Mouse (Mus musculus) heart, embryonic 15.5 days (tissue): ENCODE measurements around the gene Lmnb2. TPM values are rescaled to one million over a fixed set of nuclear protein-coding genes. Genes with fewer than 3 reads are reported as not detected.

Experiments
- ATAC-seq: fragments of 200-750 bp; cut with Nextera tagmentation; replicated peaks from 2 replicates; pipeline ENCODE4 v1.8.0; 2017; ENCODE audit warnings: low read depth, moderate TSS enrichment; ENCODE audit not compliant: insufficient number of reproducible peaks, insufficient read depth, low FRiP score
- H3K27ac ChIP-seq: fragments of 300-500 bp; sonication (generic); 2 replicates; pipeline ENCODE4 v1.5.1; 2015; ENCODE audit warnings: mild to moderate bottlenecking, inconsistent platforms
- H3K27me3 ChIP-seq: fragments of 300-500 bp; sonication (generic); 2 replicates; pipeline ENCODE4 v1.6.1; 2015; ENCODE audit warnings: inconsistent platforms
- H3K36me3 ChIP-seq: fragments of 300-500 bp; sonication (generic); 2 replicates; pipeline ENCODE4 v1.6.1; 2015; ENCODE audit warnings: mild to moderate bottlenecking, inconsistent platforms
- H3K4me1 ChIP-seq: fragments of 300-500 bp; sonication (generic); replicated peaks from 2 replicates; pipeline ENCODE4 v1.6.1; 2015; ENCODE audit warnings: inconsistent platforms
- H3K4me2 ChIP-seq: fragments of 300-500 bp; sonication (generic); 2 replicates; pipeline ENCODE4 v1.6.1; 2015; ENCODE audit warnings: inconsistent platforms, mild to moderate bottlenecking, moderate library complexity
- H3K4me3 ChIP-seq: fragments of 300-500 bp; sonication (generic); 2 replicates; pipeline ENCODE4 v1.5.1; 2015; ENCODE audit warnings: mild to moderate bottlenecking, inconsistent platforms
- H3K9ac ChIP-seq: fragments of 300-500 bp; sonication (generic); 2 replicates; pipeline ENCODE4 v1.6.1; 2015; ENCODE audit warnings: mild to moderate bottlenecking, inconsistent platforms
- H3K9me3 ChIP-seq: fragments of 300-500 bp; sonication (generic); replicated peaks from 2 replicates; pipeline ENCODE4 v1.6.1; 2016; ENCODE audit warnings: inconsistent platforms
- WGBS: fragments of 180-500 bp; shearing (Covaris S2); methylation state at CpG from one replicate; pipeline ENCODE4 v1.1.7; 2015; ENCODE audit warnings: mixed read lengths; 5-methylcytosine and 5-hydroxymethylcytosine counted together
- polyA plus RNA-seq: library from polyadenylated mRNA; unstranded; fragments of >200 nt; fragmentation: Nextera tagmentation; extraction: Ambion mirVana; gene quantifications from 2 replicates; pipeline ENCODE4 v1.2.1, GENCODE M21; 2015

Gene Lmnb2
- polyA plus RNA-seq, 1 experiment from 2014 or later, result 22.0 TPM

DNA sequence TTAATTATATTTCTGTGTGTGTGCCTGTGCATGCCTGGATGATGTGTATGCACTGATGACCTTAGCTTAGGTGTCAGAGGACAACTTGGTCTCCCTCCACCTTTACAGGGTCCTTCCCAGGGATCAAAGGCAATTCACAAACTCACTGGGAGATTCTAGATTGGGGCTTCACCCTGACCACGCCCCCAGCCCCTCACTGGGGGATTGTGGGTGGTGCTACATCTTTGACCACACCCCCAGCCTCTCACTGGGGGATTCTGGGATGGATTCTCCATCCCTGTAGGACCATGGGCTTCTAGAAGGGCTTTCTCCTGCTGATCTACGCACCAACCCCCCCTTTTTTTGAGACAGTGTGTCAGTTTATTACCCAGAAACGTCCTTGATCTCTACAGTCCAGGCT lies 7.4 kb upstream of the Lmnb2 start:
- no peaks in the 10 kb centered on the region for H3K36me3 ChIP-seq
- no peak overlapping the region for H3K4me3 ChIP-seq
- ATAC-seq, result no peak
- no peak overlapping the region for H3K9ac ChIP-seq
- no peak overlapping the region for H3K27ac ChIP-seq
- no peak overlapping the region for H3K4me2 ChIP-seq
- 43% methylated on average over 3 of the region's 3 CpGs for WGBS
- no peaks in the 10 kb centered on the region for H3K9me3 ChIP-seq
- no peaks in the 10 kb centered on the region for H3K27me3 ChIP-seq
- H3K4me1 ChIP-seq, result peaks cover 35% of the 10 kb centered on the region

DNA sequence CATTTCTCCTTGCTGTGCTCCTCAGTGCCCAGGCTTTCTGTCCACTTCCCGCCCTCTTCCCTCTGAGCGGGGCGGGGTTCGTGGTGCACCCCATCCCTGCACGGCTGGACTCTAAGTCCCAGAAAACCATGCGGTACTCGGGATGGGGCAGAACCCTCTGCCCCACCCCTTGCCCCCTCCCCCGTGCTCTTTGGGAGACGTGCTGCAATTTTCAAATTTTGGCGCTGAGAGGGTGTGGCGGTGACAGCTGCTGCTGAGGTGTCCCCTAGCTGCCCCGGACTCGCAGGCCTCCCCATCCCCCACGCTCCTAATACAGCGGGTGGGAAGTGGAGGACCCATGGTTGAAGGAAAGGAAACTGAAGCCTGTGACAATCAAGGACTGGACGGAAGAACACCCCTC lies 3.9 kb upstream of the Lmnb2 start:
- H3K36me3 ChIP-seq, result no peaks in the 10 kb centered on the region
- peak overlapping the region; percentile 68 for H3K4me2 ChIP-seq
- peak overlapping the region; percentile 48 for H3K9ac ChIP-seq
- H3K27ac ChIP-seq, result peak overlapping the region; percentile 62
- H3K4me1 ChIP-seq, result peaks cover 33% of the 10 kb centered on the region
- H3K9me3 ChIP-seq, result no peaks in the 10 kb centered on the region
- peak; percentile 29; the same call in 1 of the 2 replicates for ATAC-seq
- no peaks in the 10 kb centered on the region for H3K27me3 ChIP-seq
- peak overlapping the region; percentile 37 for H3K4me3 ChIP-seq
- WGBS, result 3% methylated on average over 16 of the region's 16 CpGs

DNA sequence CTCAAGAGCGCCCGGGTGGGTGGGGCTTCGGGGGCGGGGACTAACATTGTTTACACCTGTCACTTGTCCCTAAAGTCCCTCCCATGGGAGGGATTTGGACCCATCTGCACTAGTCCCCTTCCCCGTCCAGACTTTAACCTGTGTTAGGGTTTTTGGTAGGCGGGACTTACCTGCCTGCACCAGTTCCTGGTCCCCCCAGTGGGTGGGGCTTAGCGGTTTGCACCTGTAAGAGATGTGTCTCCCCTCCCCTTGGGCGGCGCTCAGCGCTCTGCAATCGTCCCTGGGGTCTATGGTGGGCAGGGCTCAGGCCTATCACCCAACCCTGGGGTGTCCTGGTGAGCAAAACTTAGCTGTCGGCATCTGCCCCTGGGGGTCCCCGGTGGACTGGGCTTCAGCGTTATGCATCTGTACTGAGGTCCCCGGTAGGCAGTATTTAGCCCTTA lies 688 bp downstream of the Lmnb2 start:
- Histone ChIP-seq H3K27me3 (no peaks in the 10 kb centered on the region), H3K27ac (peak overlapping the region; percentile 62), H3K4me3 (peak overlapping the region; percentile 94), H3K36me3 (no peaks in the 10 kb centered on the region; the same call in 1 of the 2 replicates), H3K4me1 (peaks cover 37% of the 10 kb centered on the region), H3K9me3 (no peaks in the 10 kb centered on the region), H3K4me2 (peak overlapping the region; percentile 96), H3K9ac (peak overlapping the region; percentile 84)
- WGBS, result 3% methylated on average over 15 of the region's 15 CpGs
- ATAC-seq, result peak; percentile 19; the same call in 1 of the 2 replicates

DNA sequence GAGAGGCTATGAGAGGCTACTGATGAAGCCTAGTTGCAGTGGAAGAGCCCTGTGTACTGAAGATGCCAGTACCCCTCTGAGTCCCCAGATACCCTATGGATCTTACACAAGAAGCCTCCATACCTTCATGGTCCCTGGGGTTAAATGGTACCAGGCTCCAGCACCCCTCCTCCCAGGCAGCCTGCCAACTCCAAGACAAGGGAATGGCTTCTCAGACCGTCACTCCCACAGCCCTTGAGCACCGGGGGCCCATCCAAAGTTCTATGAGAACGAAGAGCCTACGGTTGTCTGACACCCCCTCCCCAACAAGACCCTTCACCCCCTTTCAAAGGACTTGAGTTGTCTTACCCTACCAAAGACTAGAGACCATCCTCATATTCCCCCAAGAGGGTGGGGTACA lies 2.3 kb downstream of the Lmnb2 start:
- WGBS, result 82% methylated on average over 4 of the region's 4 CpGs
- ATAC-seq, result no peak
- H3K27me3 ChIP-seq, result no peaks in the 10 kb centered on the region
- no peaks in the 10 kb centered on the region; the same call in 1 of the 2 replicates for H3K36me3 ChIP-seq
- H3K4me3 ChIP-seq, result no peak overlapping the region
- no peak overlapping the region for H3K4me2 ChIP-seq
- no peaks in the 10 kb centered on the region for H3K9me3 ChIP-seq
- H3K9ac ChIP-seq, result no peak overlapping the region
- H3K27ac ChIP-seq, result no peak overlapping the region
- peaks cover 26% of the 10 kb centered on the region for H3K4me1 ChIP-seq

DNA sequence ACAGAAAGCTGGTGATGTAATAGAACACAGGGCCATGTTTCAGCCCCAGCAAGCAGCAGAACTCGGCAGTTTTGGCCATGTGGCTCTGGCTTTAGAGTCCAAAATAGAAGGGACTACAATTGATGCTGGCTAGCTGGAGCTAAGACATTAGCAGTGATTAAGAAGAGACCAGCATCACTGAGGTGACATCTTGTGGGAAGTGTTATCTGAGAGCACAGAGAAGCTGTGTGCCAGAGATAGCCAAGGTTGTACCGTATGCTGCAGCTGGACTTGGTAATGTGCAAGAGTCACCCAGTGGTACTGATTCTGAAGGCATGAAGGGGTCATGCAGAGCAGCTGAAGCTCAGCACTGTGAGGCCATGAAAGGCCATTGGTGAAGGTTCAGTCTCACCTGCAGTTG lies 2.8 kb downstream of the Lmnb2 start:
- Histone ChIP-seq H3K27me3 (no peaks in the 10 kb centered on the region), H3K4me2 (no peak overlapping the region), H3K4me3 (no peak overlapping the region), H3K9me3 (no peaks in the 10 kb centered on the region), H3K36me3 (no peaks in the 10 kb centered on the region; the same call in 1 of the 2 replicates), H3K9ac (no peak overlapping the region), H3K27ac (no peak overlapping the region), H3K4me1 (peaks cover 26% of the 10 kb centered on the region)
- WGBS, result 73% methylated on average over 2 of the region's 2 CpGs
- ATAC-seq, result no peak

DNA sequence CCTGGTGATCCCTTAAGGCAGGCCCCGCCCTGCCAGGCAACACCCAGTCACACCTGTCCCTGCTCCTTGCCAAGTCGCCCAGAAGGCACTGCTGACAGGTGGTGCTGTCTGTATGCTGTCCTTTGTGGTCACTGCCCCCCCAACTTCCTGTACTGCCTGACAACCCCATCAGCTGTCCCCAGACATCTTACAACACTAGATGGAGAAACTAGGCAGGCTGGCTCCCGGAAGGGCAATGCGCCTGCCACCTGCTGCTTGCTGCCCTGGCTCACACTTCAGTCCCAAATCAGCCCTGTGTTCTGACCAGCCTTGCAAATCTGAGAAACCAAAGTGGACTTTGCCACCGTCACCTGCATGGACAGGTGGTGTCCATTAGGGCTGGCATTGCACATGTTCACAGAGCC lies 3.8 kb downstream of the Lmnb2 start:
- Histone ChIP-seq H3K4me1 (peaks cover 26% of the 10 kb centered on the region), H3K27me3 (no peaks in the 10 kb centered on the region), H3K27ac (no peak overlapping the region), H3K4me2 (no peak overlapping the region), H3K9me3 (no peaks in the 10 kb centered on the region), H3K9ac (no peak overlapping the region), H3K36me3 (peaks cover 9% of the 10 kb centered on the region; the same call in 1 of the 2 replicates), H3K4me3 (no peak overlapping the region)
- no peak for ATAC-seq
- 75% methylated on average over 5 of the region's 5 CpGs for WGBS

DNA sequence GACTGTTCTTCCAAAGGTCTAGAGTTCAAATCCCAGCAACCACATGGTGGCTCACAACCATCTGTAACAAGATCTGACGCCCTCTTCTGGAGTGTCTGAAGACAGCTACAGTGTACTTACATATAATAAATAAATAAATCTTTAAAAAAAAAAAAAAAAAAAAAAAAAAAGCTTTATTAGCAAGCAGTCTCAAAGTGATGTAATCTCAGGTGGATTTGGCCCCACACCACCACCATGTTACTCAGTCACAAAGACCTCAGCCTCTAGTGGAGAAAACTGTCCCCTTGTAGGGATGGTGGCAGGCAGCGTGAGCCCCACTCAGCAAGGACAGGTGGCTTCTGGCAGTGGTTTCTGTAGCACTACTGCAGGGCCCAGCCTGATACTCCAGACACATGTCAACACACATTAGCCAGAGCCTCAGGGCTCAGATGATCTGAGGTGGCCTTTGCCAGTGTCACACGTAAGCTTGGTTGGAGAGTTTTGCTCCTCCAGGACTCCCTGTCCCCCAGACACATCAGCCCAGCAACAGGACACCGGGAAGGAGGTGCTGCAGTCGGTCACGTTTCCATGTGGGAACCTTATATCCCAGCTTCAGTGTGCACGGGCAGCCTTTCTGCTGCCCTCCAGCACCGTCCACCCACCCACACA lies 4.6 kb downstream of the Lmnb2 start:
- no peak for ATAC-seq
- Histone ChIP-seq H3K4me3 (no peak overlapping the region), H3K36me3 (peaks cover 14% of the 10 kb centered on the region; the same call in 1 of the 2 replicates), H3K27me3 (no peaks in the 10 kb centered on the region), H3K9ac (no peak overlapping the region), H3K4me2 (no peak overlapping the region), H3K4me1 (peaks cover 24% of the 10 kb centered on the region), H3K9me3 (no peaks in the 10 kb centered on the region), H3K27ac (no peak overlapping the region)
- 85% methylated on average over 7 of the region's 8 CpGs for WGBS

DNA sequence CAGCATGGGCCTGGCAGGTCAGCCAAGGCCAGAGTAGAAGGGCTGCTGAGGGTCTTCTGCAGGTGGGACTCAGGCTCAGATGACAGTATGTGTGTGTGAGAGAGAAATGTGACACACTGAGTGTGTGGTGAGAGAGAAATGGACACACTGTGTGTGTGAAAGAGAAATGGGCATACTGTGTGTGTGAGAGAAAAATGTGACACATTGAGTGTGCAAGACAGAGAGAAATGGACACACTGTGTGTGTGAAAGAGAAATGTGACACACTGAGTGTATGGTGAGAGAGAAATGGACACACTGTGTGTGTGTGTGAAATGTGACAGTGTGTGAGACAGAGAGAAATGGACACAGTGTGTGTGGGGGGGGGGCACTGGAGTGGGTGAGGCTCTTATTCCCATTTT lies 6.2 kb downstream of the Lmnb2 start:
- Histone ChIP-seq H3K27ac (no peak overlapping the region), H3K4me1 (peaks cover 14% of the 10 kb centered on the region), H3K4me2 (no peak overlapping the region), H3K9me3 (no peaks in the 10 kb centered on the region), H3K36me3 (peaks cover 28% of the 10 kb centered on the region), H3K4me3 (no peak overlapping the region), H3K9ac (no peak overlapping the region), H3K27me3 (no peaks in the 10 kb centered on the region)
- ATAC-seq, result no peak

DNA sequence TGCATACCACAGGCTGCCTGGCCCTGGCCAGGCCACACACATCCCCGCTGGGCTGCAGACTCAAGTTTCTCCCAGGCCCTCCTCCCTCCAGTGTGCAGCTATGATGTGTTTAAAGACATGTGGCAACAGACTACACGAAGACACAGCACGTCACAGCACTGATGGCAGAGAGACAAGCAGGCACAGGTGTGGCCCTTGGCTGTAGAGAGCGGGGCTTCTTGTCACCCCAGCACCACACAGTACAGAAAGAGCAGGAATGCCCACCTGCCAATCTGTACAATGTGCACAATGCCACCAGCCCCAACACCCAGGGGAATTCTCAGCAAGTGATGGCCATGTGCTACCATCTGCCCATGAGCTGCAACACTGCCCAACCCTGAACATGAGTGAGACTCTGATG lies 6.7 kb downstream of the Lmnb2 start:
- H3K4me2 ChIP-seq, result no peak overlapping the region
- H3K36me3 ChIP-seq, result peaks cover 28% of the 10 kb centered on the region
- no peak overlapping the region for H3K4me3 ChIP-seq
- no peak for ATAC-seq
- H3K27ac ChIP-seq, result no peak overlapping the region
- WGBS, result 92% methylated on average over 4 of the region's 4 CpGs
- H3K4me1 ChIP-seq, result peaks cover 11% of the 10 kb centered on the region
- no peaks in the 10 kb centered on the region for H3K27me3 ChIP-seq
- H3K9ac ChIP-seq, result no peak overlapping the region
- H3K9me3 ChIP-seq, result no peaks in the 10 kb centered on the region

DNA sequence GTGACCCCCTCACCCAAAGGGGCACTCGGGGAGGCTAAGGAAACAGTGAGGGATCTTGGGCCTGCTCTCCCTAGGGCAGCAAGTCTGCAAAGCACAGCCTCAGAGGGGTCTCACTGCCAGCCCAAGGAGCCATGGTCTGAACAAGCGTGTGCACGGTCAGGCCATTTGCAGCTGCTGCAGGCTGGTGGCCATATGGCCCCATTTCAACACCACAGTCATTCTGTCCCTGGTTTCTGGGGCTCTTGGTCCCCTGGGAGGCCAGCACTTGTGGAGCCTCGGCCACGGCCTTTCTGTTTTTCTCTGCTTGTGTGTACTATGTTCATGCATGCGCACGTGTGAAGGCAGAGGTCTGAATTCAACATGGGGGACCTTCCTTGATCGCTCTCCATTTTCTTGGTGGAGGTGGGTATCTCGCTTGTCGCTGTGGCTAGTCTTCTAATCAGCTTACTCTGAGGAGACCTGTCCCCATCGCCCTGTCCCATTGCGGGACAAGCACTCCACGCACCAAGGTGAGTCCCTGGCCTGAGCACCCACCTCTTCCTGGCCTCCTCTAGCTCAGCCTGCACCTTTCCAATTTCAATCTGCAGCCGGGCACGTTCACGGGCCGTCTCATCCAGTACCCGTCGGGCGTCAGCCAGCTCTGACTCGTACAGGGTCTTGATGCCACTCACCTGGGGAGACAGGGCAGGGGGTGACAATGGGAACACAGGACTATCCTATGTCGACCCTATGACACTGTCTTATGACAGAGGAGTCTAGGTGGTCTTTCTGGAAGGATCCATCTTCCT lies 8.5 kb downstream of the Lmnb2 start:
- Histone ChIP-seq H3K36me3 (peaks cover 43% of the 10 kb centered on the region), H3K9ac (no peak overlapping the region), H3K4me2 (no peak overlapping the region), H3K27ac (no peak overlapping the region), H3K9me3 (no peaks in the 10 kb centered on the region), H3K27me3 (no peaks in the 10 kb centered on the region), H3K4me3 (no peak overlapping the region), H3K4me1 (peaks cover 7% of the 10 kb centered on the region; the same call in 1 of the 2 replicates)
- no peak for ATAC-seq
- 94% methylated on average over 22 of the region's 22 CpGs for WGBS

DNA sequence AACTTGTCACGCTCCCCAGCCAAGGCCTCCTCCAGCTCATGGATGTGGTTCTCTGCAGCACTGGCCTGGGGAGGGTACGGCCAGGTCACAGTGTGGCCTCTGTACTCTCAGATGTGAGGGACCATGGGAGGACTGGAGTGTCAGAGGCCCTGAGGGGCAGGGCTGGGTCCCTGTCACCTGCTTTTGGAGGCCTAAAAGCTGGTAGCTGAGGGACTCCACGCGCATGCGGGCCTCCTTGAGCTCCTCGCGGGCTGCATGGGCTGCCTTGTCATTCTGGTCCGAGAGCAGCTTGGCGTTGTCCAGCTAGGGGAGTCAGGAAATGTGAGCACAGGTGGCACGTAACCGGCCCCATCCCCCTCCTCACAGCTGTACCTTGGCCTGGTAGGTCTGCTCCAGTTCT lies 13.3 kb downstream of the Lmnb2 start:
- H3K27ac ChIP-seq, result no peak overlapping the region
- H3K9ac ChIP-seq, result no peak overlapping the region
- no peaks in the 10 kb centered on the region for H3K27me3 ChIP-seq
- H3K4me2 ChIP-seq, result no peak overlapping the region
- no peak overlapping the region for H3K4me3 ChIP-seq
- H3K4me1 ChIP-seq, result peaks cover 14% of the 10 kb centered on the region
- no peaks in the 10 kb centered on the region for H3K9me3 ChIP-seq
- no peak for ATAC-seq
- 85% methylated on average over 11 of the region's 11 CpGs for WGBS
- peaks cover 60% of the 10 kb centered on the region for H3K36me3 ChIP-seq
